Mouse (Mus musculus) megakaryocyte-erythroid progenitor cell, adult 5-6 weeks (primary cell): ENCODE results near the gene Rnase11. TPM values are rescaled to one million over a fixed set of nuclear protein-coding genes. Genes with fewer than 3 reads are reported as not detected.

ENCODE experiments used
- ATAC-seq: replicated peaks from 2 replicates; pipeline ENCODE4 v1.8.0; 2016; ENCODE audit warnings: mild to moderate bottlenecking, inconsistent platforms; ENCODE audit not compliant: severe bottlenecking, poor library complexity, low FRiP score, low TSS enrichment
- total RNA-seq, 2 experiments: library from RNA; stranded (forward) in 1 of 2; stranded (reverse) in 1 of 2; fragments of 200-1000, 215-1000 nt in 1 of 2; fragments of >200 nt in 1 of 2; fragmentation: Nextera tagmentation in 1 of 2; gene quantifications; 2 replicates each; pipeline ENCODE4 v1.2.3; 2014 to 2017

Rnase11 gene
- total RNA-seq (2014; fragmentation: Nextera tagmentation) (not detected in 2 replicates), total RNA-seq (2017) (not detected in 2 replicates)

- ATAC-seq = no peak
These were observed at the start of gene Rnase11 for GRCm38 (mm10) chr14:51050063-51050462. Gene Rnase11, minus strand, starts transcription at chr14:51050163.

GRCm38 (mm10) chr14:51098921-51099320, 49.0 kb upstream of the Rnase11 start:
- no peak for ATAC-seq

- peak; percentile 77 for ATAC-seq
These were observed 48.3 kb upstream of the Rnase11 start for GRCm38 (mm10) chr14:51098300-51098699.

GRCm38 (mm10) chr14:51095736-51096524, 46.0 kb upstream of the Rnase11 start:
- ATAC-seq = no peak

GRCm38 (mm10) chr14:51094921-51095320, 45.0 kb upstream of the Rnase11 start:
- no peak for ATAC-seq

- no peak for ATAC-seq
These were observed 44.3 kb upstream of the Rnase11 start for GRCm38 (mm10) chr14:51094096-51094875.

GRCm38 (mm10) chr14:51093496-51093895, 43.5 kb upstream of the Rnase11 start:
- ATAC-seq = no peak

- ATAC-seq = no peak
These were observed 42.2 kb upstream of the Rnase11 start for GRCm38 (mm10) chr14:51092073-51092620.

GRCm38 (mm10) chr14:51090921-51091900, 41.2 kb upstream of the Rnase11 start, which contains the start of the genes Rnase4 and Ang:
Gene Rnase4, plus strand, starts transcription at chr14:51091077.
Gene Ang, plus strand, starts transcription at chr14:51091150.
- no peak for ATAC-seq

- ATAC-seq = 0 out of 2 replicates have a peak, but pooled peaks have one; percentile 16
These were observed 40.3 kb upstream of the Rnase11 start for GRCm38 (mm10) chr14:51090077-51090781.

- ATAC-seq = no peak
These were observed 39.7 kb upstream of the Rnase11 start for GRCm38 (mm10) chr14:51089674-51090076.

- ATAC-seq = peak; percentile 86
These were observed 39.2 kb upstream of the Rnase11 start for GRCm38 (mm10) chr14:51088970-51089673.

- ATAC-seq = peak; percentile 29
These were observed 38.4 kb upstream of the Rnase11 start for GRCm38 (mm10) chr14:51088166-51088969.

GRCm38 (mm10) chr14:51087762-51088161, 37.8 kb upstream of the Rnase11 start:
- no peak for ATAC-seq

GRCm38 (mm10) chr14:51085911-51086310, 35.9 kb upstream of the Rnase11 start:
- no peak for ATAC-seq

GRCm38 (mm10) chr14:51085086-51085485, 35.1 kb upstream of the Rnase11 start:
- ATAC-seq = no peak

GRCm38 (mm10) chr14:51083805-51084204, 33.8 kb upstream of the Rnase11 start:
- no peak for ATAC-seq
